Mouse (Mus musculus) kidney, embryonic 14.5 days (tissue): ENCODE results near the gene Scn3b. TPM values are rescaled to one million over a fixed set of nuclear protein-coding genes. Genes with fewer than 3 reads are reported as not detected.

Experiments
- ATAC-seq: fragments of 200-750 bp; cut with Nextera tagmentation; 2 replicates; pipeline ENCODE4 v1.8.0; 2017; ENCODE audit warnings: moderate number of reproducible peaks, mild to moderate bottlenecking, moderate TSS enrichment, moderate library complexity; ENCODE audit not compliant: low FRiP score, low TSS enrichment
- H3K27ac ChIP-seq: fragments of 300-500 bp; sonication (generic); 2 replicates; pipeline ENCODE4 v1.5.1; 2014; ENCODE audit warnings: low read depth, mild to moderate bottlenecking, low read length, moderate library complexity, mixed read lengths
- H3K27me3 ChIP-seq: fragments of 300-500 bp; sonication (generic); 2 replicates; pipeline ENCODE4 v1.6.1; 2014; ENCODE audit warnings: mild to moderate bottlenecking, low read length; ENCODE audit not compliant: control insufficient read depth, insufficient read depth
- H3K36me3 ChIP-seq: fragments of 300-500 bp; sonication (generic); 2 replicates; pipeline ENCODE4 v1.6.1; 2014; ENCODE audit warnings: low read length, mixed read lengths; ENCODE audit not compliant: control insufficient read depth, insufficient read depth
- H3K4me1 ChIP-seq: fragments of 300-500 bp; sonication (generic); 2 replicates; pipeline ENCODE4 v1.6.1; 2014; ENCODE audit warnings: low read length, mixed read lengths; ENCODE audit not compliant: control insufficient read depth, insufficient read depth
- H3K4me2 ChIP-seq: fragments of 300-500 bp; sonication (generic); replicated peaks from 2 replicates; pipeline ENCODE4 v1.6.1; 2014; ENCODE audit warnings: low read depth, mild to moderate bottlenecking, low read length
- H3K4me3 ChIP-seq: fragments of 300-500 bp; sonication (generic); 2 replicates; pipeline ENCODE4 v1.5.1; 2014; ENCODE audit warnings: mild to moderate bottlenecking, low read length
- H3K9ac ChIP-seq: fragments of 300-500 bp; sonication (generic); 2 replicates; pipeline ENCODE4 v1.6.1; 2014; ENCODE audit warnings: low read depth, mild to moderate bottlenecking, low read length, moderate library complexity
- H3K9me3 ChIP-seq: fragments of 300-500 bp; sonication (generic); 2 replicates; pipeline ENCODE4 v1.6.1; 2016; ENCODE audit warnings: low read length; ENCODE audit not compliant: control insufficient read depth
- WGBS: fragments of 180-500 bp; shearing (Covaris S2); extraction: QIAGEN DNeasy Blood & Tissue Kit; methylation state at CpG from one replicate; pipeline ENCODE4 v1.1.7; 2014; 5-methylcytosine and 5-hydroxymethylcytosine counted together
- polyA plus RNA-seq: library from polyadenylated mRNA; unstranded; fragments of >200 nt; fragmentation: Nextera tagmentation; extraction: Ambion mirVana; gene quantifications from 2 replicates; pipeline ENCODE4 v1.2.1, GENCODE M21; 2014

Scn3b gene
- polyA plus RNA-seq, 1 experiment from 2014 or later: 0.24 TPM

DNA sequence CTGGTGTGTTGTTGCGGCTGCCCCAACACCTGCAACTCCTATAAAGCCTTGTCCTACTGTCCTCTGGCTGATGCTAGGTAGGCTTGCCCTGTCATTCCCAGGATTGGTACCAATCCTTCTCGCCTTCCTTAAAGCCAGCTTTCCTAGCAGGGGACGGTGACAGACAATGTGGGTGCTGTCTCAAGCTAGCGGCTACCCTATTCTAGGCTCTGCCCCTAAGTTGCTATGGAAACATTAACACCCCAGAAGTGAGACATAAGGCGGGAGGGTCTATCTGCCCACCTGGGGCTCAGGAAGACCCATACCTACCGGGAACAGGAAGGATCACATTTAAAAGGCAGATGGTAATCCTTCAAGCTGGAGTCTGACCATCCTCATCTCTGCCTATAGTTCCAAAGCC, 54.8 kb downstream of the Scn3b start:
- Histone ChIP-seq H3K4me1 (peaks cover 25% of the 10 kb centered on the region), H3K36me3 (no peaks in the 10 kb centered on the region; the same call in 1 of the 2 replicates), H3K4me3 (no peak overlapping the region), H3K4me2 (no peak overlapping the region), H3K9me3 (no peaks in the 10 kb centered on the region), H3K9ac (no peak overlapping the region), H3K27me3 (no peaks in the 10 kb centered on the region), H3K27ac (no peak overlapping the region)
- no peak for ATAC-seq
- 91% methylated on average over 6 of the region's 6 CpGs for WGBS

DNA sequence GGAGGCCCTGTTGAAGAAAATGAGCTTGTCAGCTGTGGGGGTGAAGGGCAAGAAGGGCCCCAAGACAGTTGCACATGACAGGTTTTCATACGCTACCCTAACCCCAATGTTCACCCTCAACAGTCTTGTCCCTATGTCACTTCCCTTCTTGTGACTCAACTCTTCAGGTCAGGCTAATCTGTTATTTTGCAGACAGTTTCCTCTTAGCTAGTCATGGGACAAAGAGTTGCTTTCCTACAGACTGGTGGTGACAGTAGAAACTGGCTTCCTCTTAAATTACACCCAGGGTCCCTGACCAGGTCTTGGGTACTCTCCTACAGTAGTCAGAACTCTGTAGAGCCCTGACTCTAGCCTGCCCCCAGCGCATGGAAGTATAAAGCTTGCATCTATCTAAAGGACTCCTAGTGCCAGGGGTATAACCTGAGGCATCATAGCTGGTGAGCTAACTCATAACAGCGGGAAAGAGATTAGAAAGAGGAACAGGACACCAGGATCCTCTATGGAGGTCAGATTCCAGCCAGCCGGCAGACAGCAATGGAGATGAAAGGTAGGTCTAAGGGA, 55.3 kb downstream of the Scn3b start:
- Histone ChIP-seq H3K9ac (no peak overlapping the region), H3K27ac (no peak overlapping the region), H3K4me2 (no peak overlapping the region), H3K4me3 (no peak overlapping the region), H3K27me3 (no peaks in the 10 kb centered on the region), H3K4me1 (peaks cover 25% of the 10 kb centered on the region), H3K36me3 (no peaks in the 10 kb centered on the region; the same call in 1 of the 2 replicates), H3K9me3 (no peaks in the 10 kb centered on the region)
- 85% methylated on average over 4 of the region's 4 CpGs for WGBS
- ATAC-seq: no peak

DNA sequence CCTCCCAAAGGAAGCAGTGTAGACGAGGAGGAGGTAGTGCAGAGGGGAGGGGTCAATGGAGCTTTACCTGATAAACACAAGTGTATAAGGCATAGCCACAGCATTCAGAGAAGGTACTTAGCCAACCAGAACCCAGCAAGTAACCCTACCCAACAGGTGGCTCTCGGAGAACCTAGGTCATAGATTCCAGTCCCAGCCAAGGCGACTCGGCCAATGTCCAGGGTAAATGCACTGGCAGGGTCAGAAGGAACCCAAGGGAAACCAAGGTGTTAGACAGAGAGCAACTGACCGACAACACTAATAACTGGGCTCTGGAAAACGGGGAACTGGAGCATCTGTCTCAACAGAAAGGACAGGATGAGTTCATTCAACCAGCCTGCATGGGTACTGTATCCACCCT, 55.8 kb downstream of the Scn3b start:
- Histone ChIP-seq H3K9me3 (no peaks in the 10 kb centered on the region), H3K36me3 (no peaks in the 10 kb centered on the region; the same call in 1 of the 2 replicates), H3K4me1 (peaks cover 25% of the 10 kb centered on the region), H3K27ac (no peak overlapping the region), H3K4me3 (no peak overlapping the region), H3K9ac (no peak overlapping the region), H3K27me3 (no peaks in the 10 kb centered on the region), H3K4me2 (no peak overlapping the region)
- no peak for ATAC-seq
- WGBS: 86% methylated on average over 6 of the region's 6 CpGs

DNA sequence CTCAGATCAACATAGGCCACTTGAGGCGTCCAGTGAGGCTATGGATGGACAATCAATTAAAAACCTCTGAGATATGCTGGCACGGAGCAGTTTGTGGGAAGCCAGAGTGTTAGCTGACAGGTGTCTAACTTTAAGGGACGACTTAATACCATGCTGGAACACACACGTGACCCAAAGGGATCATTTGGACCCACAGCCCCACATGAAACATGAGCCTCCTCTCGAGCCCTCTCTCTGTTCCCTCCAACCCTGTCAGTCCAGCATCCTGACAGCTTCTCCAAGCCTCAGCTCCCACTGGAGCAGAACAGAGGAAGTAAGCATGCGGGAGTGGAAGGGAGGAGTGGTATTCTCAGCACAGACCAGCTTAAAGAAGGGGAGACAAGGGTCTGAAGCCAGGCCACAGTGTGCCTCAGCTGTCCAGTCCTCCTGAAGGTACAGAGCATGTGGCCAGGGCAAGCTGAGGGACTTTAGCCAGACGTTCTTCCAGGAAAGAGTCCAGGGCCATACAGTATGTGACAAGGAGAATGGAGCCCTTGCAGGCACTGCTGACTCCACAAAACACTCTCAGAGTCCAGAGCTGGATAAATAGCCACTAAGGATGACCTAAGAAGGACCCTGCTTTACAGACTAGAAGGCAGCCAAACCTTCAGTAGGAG, 57.4 kb downstream of the Scn3b start:
- 21% methylated on average over 7 of the region's 7 CpGs for WGBS
- Histone ChIP-seq H3K27ac (no peak overlapping the region), H3K4me1 (peaks cover 15% of the 10 kb centered on the region; the same call in 1 of the 2 replicates), H3K4me3 (no peak overlapping the region), H3K9me3 (no peaks in the 10 kb centered on the region), H3K9ac (no peak overlapping the region), H3K4me2 (no peak overlapping the region), H3K27me3 (no peaks in the 10 kb centered on the region), H3K36me3 (no peaks in the 10 kb centered on the region)
- 0 out of 2 replicates have a peak, but pooled peaks have one; percentile 25 for ATAC-seq

- Histone ChIP-seq H3K4me3 (no peak overlapping the region), H3K27me3 (no peaks in the 10 kb centered on the region), H3K4me1 (peaks cover 8% of the 10 kb centered on the region; the same call in 1 of the 2 replicates), H3K27ac (no peak overlapping the region), H3K9me3 (no peaks in the 10 kb centered on the region), H3K36me3 (no peaks in the 10 kb centered on the region), H3K9ac (no peak overlapping the region), H3K4me2 (no peak overlapping the region)
- ATAC-seq: peak; percentile 90
- 59% methylated on average over 19 of the region's 19 CpGs for WGBS
Observed at GRCm38 (mm10) chr9:40330609-40331382, 61.8 kb downstream of the Scn3b start.

DNA sequence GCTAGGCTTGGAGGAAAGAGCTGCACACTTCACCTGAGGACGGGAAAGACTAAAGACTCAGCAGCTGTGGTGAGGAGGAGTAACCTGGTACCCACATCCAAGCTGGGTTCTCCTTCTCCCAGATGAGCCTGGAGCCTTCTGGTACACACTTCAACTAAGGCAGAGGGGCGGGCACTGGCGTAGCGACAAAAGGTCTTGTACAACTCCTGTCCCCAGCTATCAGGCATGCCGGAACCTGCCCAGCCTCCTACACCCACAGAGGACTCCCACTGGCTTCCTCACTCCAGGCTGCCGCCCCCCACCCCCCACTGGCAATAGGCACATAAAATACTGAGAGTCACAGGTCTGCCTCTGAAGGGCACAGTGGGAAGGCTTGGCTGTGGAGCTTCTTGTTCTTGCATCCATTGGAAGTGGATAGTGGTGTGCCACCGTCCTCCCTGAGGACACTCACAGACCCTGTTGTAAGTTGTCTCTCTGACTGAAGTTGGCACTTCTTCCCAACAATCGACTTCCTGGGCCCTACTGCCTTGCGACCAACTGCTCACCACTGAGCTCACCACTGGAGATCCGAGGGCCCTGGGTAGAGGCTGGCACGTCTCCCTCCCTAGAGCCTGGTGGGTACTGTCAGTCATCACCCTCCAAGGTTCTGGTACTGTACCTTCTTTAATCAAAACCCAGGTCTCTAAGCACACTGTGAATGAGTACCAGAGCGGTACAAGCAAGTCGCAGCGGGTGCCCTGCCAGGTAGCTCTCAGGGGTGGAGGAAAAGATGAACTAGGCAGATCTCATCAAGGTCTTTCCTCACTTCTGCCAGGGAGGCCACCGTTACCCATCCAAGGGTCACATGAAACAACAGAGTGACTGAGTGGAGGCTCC, 62.6 kb downstream of the Scn3b start:
- Histone ChIP-seq H3K9ac (no peak overlapping the region), H3K4me1 (no peaks in the 10 kb centered on the region; the same call in 1 of the 2 replicates), H3K27ac (no peak overlapping the region), H3K4me3 (no peak overlapping the region), H3K9me3 (no peaks in the 10 kb centered on the region), H3K27me3 (no peaks in the 10 kb centered on the region), H3K4me2 (no peak overlapping the region), H3K36me3 (no peaks in the 10 kb centered on the region)
- ATAC-seq: no peak
- 86% methylated on average over 15 of the region's 15 CpGs for WGBS

GRCm38 (mm10) chr9:40332326-40332725, 63.3 kb downstream of the Scn3b start:
- Histone ChIP-seq H3K4me3 (no peak overlapping the region), H3K9ac (no peak overlapping the region), H3K27me3 (no peaks in the 10 kb centered on the region), H3K27ac (no peak overlapping the region), H3K4me2 (no peak overlapping the region), H3K4me1 (no peaks in the 10 kb centered on the region), H3K36me3 (no peaks in the 10 kb centered on the region), H3K9me3 (no peaks in the 10 kb centered on the region)
- no peak for ATAC-seq
- WGBS: 89% methylated on average over 4 of the region's 4 CpGs

DNA sequence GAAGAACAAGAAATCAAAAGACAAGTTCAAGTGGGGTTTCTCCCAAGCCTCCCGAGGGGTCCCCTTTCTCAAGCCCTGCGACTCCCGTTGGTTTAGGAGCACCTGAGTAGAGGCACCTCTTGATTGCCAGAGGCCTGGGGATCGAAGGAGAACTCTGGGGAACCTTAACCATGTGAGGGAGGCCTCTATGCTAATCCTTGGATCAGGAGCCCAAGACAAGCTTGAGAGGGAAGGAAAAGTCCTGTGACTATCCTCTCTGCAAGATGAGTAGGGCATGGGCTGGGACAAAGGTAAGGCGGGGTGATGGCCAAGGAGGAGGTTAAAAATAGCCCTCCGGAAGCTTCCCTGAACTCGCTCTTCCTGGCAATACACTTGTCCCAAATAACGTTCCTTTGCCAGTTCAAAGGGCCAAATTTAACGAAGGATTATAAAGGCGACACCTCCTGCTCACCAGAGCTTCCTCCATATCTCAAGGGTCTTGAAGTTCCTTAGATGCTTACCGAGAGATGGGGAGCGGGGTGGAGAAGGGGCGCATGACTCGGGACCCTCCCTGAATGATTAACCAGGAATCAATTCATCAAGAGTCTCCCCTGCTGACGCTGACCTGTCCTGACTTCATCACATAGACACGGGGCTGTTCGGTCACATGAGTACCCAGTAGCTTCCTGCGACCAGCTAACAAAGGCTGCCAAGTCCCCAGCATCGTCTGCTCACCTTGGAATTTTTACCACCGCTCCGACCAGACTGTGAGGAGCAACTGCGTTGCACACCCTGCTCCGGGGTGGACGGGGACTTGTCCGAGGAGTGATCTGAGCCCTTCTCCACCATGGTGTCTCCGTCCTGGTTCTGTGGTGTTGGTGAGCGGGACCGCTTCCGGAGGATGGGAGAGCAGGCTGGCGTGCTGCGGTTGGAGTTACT, 64.0 kb downstream of the Scn3b start:
- Histone ChIP-seq H3K9ac (no peak overlapping the region), H3K4me3 (no peak overlapping the region), H3K27ac (no peak overlapping the region), H3K4me1 (no peaks in the 10 kb centered on the region), H3K36me3 (no peaks in the 10 kb centered on the region), H3K4me2 (no peak overlapping the region), H3K27me3 (no peaks in the 10 kb centered on the region), H3K9me3 (no peaks in the 10 kb centered on the region)
- 81% methylated on average over 31 of the region's 31 CpGs for WGBS
- no peak for ATAC-seq
